Mouse (Mus musculus): Measurements from ENCODE around the gene Tex2. TPM values are rescaled to one million over a fixed set of nuclear protein-coding genes. Genes with fewer than 3 reads are reported as not detected.

Gene Tex2
- total RNA-seq, 1 experiment from 2014 or later, result 44.8 TPM

Other genes with a start within 250 kb of the Tex2 start
- gene Prr29, start 248.0 kb downstream of the Tex2 start, total RNA-seq (2021), result not detected in 2 replicates
- gene Icam2, start 225.3 kb downstream of the Tex2 start, total RNA-seq (2021), result 24.6 and 27.6 TPM in 2 replicates
- 80.9 and 82.3 TPM in 2 replicates for gene Ern1, start 125.6 kb downstream of the Tex2 start, total RNA-seq (2021)
- gene Pecam1, start 137.2 kb upstream of the Tex2 start, total RNA-seq (2021), result 110 and 152 TPM in 2 replicates
- 0.67 and 1.9 TPM in 2 replicates for gene Milr1, start 137.8 kb upstream of the Tex2 start, total RNA-seq (2021)
- 6.6 and 7.3 TPM in 2 replicates for gene Polg2, start 166.1 kb upstream of the Tex2 start, total RNA-seq (2021)
- gene Ddx5, start 175.8 kb upstream of the Tex2 start, total RNA-seq (2021), result 755 and 762 TPM in 2 replicates
- 12.2 and 13.2 TPM in 2 replicates for gene Cep95, start 175.8 kb upstream of the Tex2 start, total RNA-seq (2021)

Measured in adrenal gland, postnatal 14 days (tissue).